Mouse (Mus musculus): ENCODE measurements around the gene Gm14819. TPM values are rescaled to one million over a fixed set of nuclear protein-coding genes. Genes with fewer than 3 reads are reported as not detected.
"Not testable (repeated sequence)": the region's sequence is repeated elsewhere in the genome, so short reads cannot be mapped to it uniquely, and the experiment has no call there.

Gene Gm14819
- not detected for total RNA-seq (2021)

DNA sequence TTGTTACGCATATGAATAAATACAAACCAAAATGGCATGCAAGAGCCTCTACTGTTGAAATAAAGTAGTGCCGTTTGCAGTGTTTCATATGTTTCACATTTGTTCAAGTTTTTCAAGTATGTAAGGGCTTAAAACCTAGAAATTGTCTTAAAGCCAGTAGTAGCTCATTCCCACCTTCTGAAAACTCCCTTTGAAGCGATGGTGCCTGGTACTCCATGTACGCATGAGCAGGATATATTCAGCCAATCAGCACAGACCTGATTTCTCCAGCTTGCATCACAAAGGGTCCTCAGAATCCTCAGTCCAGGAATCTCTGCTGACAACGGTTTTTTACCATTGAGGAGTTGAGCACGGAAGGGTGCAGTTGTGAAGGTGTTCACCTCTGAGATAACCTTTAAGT, at the start of gene Gm14819:
Gene Gm14819 (plus strand): TSS at position 301 of the 400 bp plus-strand sequence.
- intact Hi-C loops (cut with DNase I), result not testable (repeated sequence)

More for the DNA sequence above, at the start of gene Gm14819:
- DNase-seq, result not testable (repeated sequence)
